Comparison of ENCODE assay signal across 8 mouse cellular contexts in the genomic region with DNA sequence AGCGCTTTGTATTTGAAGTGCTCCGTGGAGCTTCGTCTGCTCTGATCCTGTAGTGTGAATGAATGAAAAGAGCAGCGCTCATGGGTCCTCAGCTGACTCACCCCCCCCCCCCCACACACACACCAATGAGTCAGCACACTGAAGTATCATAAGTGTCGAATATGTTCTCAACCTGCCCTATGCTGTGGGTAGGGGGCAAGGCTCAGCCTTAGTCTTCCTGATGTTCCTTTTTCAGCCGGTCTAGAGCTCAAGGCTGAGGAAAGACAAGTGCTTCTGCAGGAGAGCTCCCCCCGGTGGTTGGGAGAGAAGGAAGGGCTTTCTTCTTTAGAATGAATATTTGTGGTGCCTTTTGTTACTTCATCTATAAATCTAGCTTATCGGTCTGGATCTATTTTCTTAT. TPM values are rescaled to one million over a fixed set of nuclear protein-coding genes. Genes with fewer than 3 reads are reported as not detected.
DNase-seq lines count a peak whose midpoint lies in the region; ATAC-seq and TF ChIP-seq lines count a peak whose summit lies in the region.

No protein-coding gene starts in this region.

- H3K4me2 ChIP-seq in heart, postnatal 0 days (ENCODE audit: low read depth, low read length), result no peak overlapping the region

- DNase-seq in heart, postnatal 0 days (ENCODE audit: low spot score), result peak; percentile 13
- DNase-seq in heart, postnatal 25 days (ENCODE audit: low spot score), result no peak
- DNase-seq in 416B (ENCODE audit: low read depth), result peak; percentile 24
- peak; percentile 48 for DNase-seq in brain, adult 2 months (ENCODE audit: low read depth, low spot score)
- DNase-seq in kidney, adult 8-10 months, result peak; percentile 19 to 61
- DNase-seq in lung, postnatal 25 days (ENCODE audit: low spot score), result peak; percentile 18
- no peak for DNase-seq in thymus, postnatal 36 days
- DNase-seq in MN1 (ENCODE audit: low spot score), result no peak

- TF ChIP-seq EP300 in heart, postnatal 0 days (IDR thresholded peaks at IDR 0.05; ENCODE audit: low read depth), result no peak

- TF ChIP-seq CTCF in heart, postnatal 0 days (IDR thresholded peaks at IDR 0.05; ENCODE audit: low read depth), result peak; percentile 45

- no peaks in the 10 kb centered on the region for H3K4me1 ChIP-seq in heart, postnatal 0 days (ENCODE audit: control insufficient read depth, insufficient read depth)

- no peak overlapping the region for H3K9ac ChIP-seq in heart, postnatal 0 days (replicated peaks; ENCODE audit: low read depth, low read length)

- H3K36me3 ChIP-seq in heart, postnatal 0 days (replicated peaks; ENCODE audit: control insufficient read depth, insufficient read depth, low read length), result no peaks in the 10 kb centered on the region

- WGBS in heart, postnatal 0 days, result 46% methylated on average over 8 of the region's 8 CpGs

- no peak overlapping the region for H3K4me3 ChIP-seq in heart, postnatal 0 days (ENCODE audit: low read depth, low read length)

- no peak overlapping the region for H3K27ac ChIP-seq in heart, postnatal 0 days (ENCODE audit: low read depth)

- intact Hi-C loops in heart, postnatal 25 days (cut with DNase I), result no loop called here

- 0 out of 2 replicates have a peak, but pooled peaks cover 7% of the 10 kb centered on the region for H3K27me3 ChIP-seq in heart, postnatal 0 days (ENCODE audit: control insufficient read depth, insufficient read depth, low read length)

- H3K9me3 ChIP-seq in heart, postnatal 0 days (replicated peaks; ENCODE audit: control insufficient read depth, low read length), result no peaks in the 10 kb centered on the region

- ATAC-seq in heart, postnatal 0 days (ENCODE audit: insufficient read depth, low read depth), result no peak

RNA-seq across cellular contexts. Expression of gene Cftr, which starts 1.1 kb away (rescaled TPM):
- total RNA-seq in heart, postnatal 0 days (2014; rRNA removed; ENCODE audit: low replicate concordance), result 0.23 TPM in 1 of 2 replicates, not detected in the other
- 0.01 and 0.04 TPM in 2 replicates for polyA plus RNA-seq in heart, postnatal 0 days (2015; fragmentation: Nextera tagmentation; extraction: Ambion mirVana)
- under 1 TPM; 0.18 to 0.34 TPM for total RNA-seq in heart, postnatal 25 days (2021)

Comparison
In these comparisons a context has a peak if more than half of its experiments do, and no peak if none do; other contexts are left out.
1. DNase-seq: peak in heart, postnatal 0 days (single experiment), 416B (single experiment), brain, adult 2 months (single experiment), kidney, adult 8-10 months (2 of 2) and lung, postnatal 25 days (single experiment); none in heart, postnatal 25 days (single experiment), thymus, postnatal 36 days (0 of 2) and MN1 (single experiment).